In genomic region chr3:138642026-138642425, GRCm38 (mm10) we compare ENCODE assay signal across 9 mouse cellular contexts.
DNase-seq lines count a peak whose midpoint lies in the region; ATAC-seq lines count a peak whose summit lies in the region.
"Had no signal": no experiment of that assay in that cellular context is flagged by ENCODE, and none has a peak within 500 bp of the region (broad histone marks: within the 10 kb centered on the region; RNA-seq: fewer than 3 reads in every experiment).

No protein-coding gene starts in this region.

- DNase-seq in cerebellum, postnatal 14 days: peak; percentile 17 to 46
- no peak for DNase-seq in cerebellum, adult 11-12 months
- peak; percentile 88 for DNase-seq in midbrain, embryonic 11.5 days (ENCODE audit: low spot score, missing footprints)
- peak; percentile 19 for DNase-seq in c-Kit-positive CD71-negative TER-119-negative erythroid progenitor cells, embryonic 14.5 days (ENCODE audit: low read depth)
- DNase-seq in lung, postnatal 10 days: peak; percentile 18
- DNase-seq in right cerebral cortex, postnatal 25 days: no peak
- DNase-seq in frontal cortex, postnatal 14 days (ENCODE audit: low spot score in 2 of 2): no peak

- no peak overlapping the region for H3K9ac ChIP-seq in midbrain, embryonic 11.5 days (ENCODE audit: low read length)
- H3K9ac ChIP-seq in midbrain, embryonic 13.5 days (replicated peaks): no peak overlapping the region
- H3K9ac ChIP-seq: heart, embryonic 15.5 days had no signal

- H3K4me1 ChIP-seq in midbrain, embryonic 11.5 days (ENCODE audit: control insufficient read depth, insufficient read depth, low read length): peaks cover 9% of the 10 kb centered on the region
- peaks cover 22% of the 10 kb centered on the region for H3K4me1 ChIP-seq in midbrain, embryonic 13.5 days (replicated peaks)

- no peak overlapping the region for H3K4me3 ChIP-seq in midbrain, embryonic 11.5 days (ENCODE audit: low read depth, low read length)
- no peak overlapping the region for H3K4me3 ChIP-seq in midbrain, embryonic 13.5 days (replicated peaks)
- H3K4me3 ChIP-seq: heart, embryonic 15.5 days had no signal

- H3K36me3 ChIP-seq in midbrain, embryonic 11.5 days (ENCODE audit: control insufficient read depth, insufficient read depth, low read length): no peaks in the 10 kb centered on the region
- no peaks in the 10 kb centered on the region for H3K36me3 ChIP-seq in midbrain, embryonic 13.5 days
- H3K36me3 ChIP-seq: heart, embryonic 15.5 days had no signal

- no peaks in the 10 kb centered on the region for H3K27me3 ChIP-seq in midbrain, embryonic 11.5 days (ENCODE audit: control insufficient read depth, insufficient read depth, low read length)
- no peaks in the 10 kb centered on the region for H3K27me3 ChIP-seq in midbrain, embryonic 13.5 days
- H3K27me3 ChIP-seq: heart, embryonic 15.5 days had no signal

- peaks cover 5% of the 10 kb centered on the region; the same call in 1 of the 2 replicates for H3K9me3 ChIP-seq in midbrain, embryonic 11.5 days (ENCODE audit: control insufficient read depth, low read length)
- no peaks in the 10 kb centered on the region for H3K9me3 ChIP-seq in midbrain, embryonic 13.5 days
- H3K9me3 ChIP-seq: heart, embryonic 15.5 days had no signal

- no peak for ATAC-seq in midbrain, embryonic 11.5 days (ENCODE audit: low FRiP score)
- no peak for ATAC-seq in midbrain, embryonic 13.5 days

- H3K4me2 ChIP-seq in midbrain, embryonic 11.5 days: no peak overlapping the region
- H3K4me2 ChIP-seq in midbrain, embryonic 13.5 days (replicated peaks): no peak overlapping the region
- H3K4me2 ChIP-seq: heart, embryonic 15.5 days had no signal

- WGBS in midbrain, embryonic 11.5 days: 97% methylated on average over 1 of the region's 1 CpGs
- 100% methylated on average over 1 of the region's 1 CpGs for WGBS in midbrain, embryonic 13.5 days

- no peak overlapping the region for H3K27ac ChIP-seq in midbrain, embryonic 11.5 days (ENCODE audit: low read depth, low read length)
- H3K27ac ChIP-seq in midbrain, embryonic 13.5 days: no peak overlapping the region
- H3K27ac ChIP-seq: heart, embryonic 15.5 days had no signal

Comparison
In these comparisons a context has a peak if more than half of its experiments do, and no peak if none do; other contexts are left out.
1. DNase-seq: peak in cerebellum, postnatal 14 days (2 of 2), midbrain, embryonic 11.5 days (single experiment), c-Kit-positive CD71-negative TER-119-negative erythroid progenitor cells, embryonic 14.5 days (single experiment) and lung, postnatal 10 days (single experiment); none in cerebellum, adult 11-12 months (single experiment), right cerebral cortex, postnatal 25 days (single experiment) and frontal cortex, postnatal 14 days (0 of 2).